Mouse (Mus musculus): ENCODE measurements around the gene Adgrb2. TPM values are rescaled to one million over a fixed set of nuclear protein-coding genes. Genes with fewer than 3 reads are reported as not detected.
A peak's percentile ranks its signal among the peaks of the same experiment; 100 is the strongest.

Gene Adgrb2
- total RNA-seq (2014; rRNA removed) (0.07 TPM in 1 of 2 replicates, not detected in the other), polyA plus RNA-seq (2012; rRNA removed) (0.06 TPM in 1 of 2 replicates, not detected in the other)

DNA sequence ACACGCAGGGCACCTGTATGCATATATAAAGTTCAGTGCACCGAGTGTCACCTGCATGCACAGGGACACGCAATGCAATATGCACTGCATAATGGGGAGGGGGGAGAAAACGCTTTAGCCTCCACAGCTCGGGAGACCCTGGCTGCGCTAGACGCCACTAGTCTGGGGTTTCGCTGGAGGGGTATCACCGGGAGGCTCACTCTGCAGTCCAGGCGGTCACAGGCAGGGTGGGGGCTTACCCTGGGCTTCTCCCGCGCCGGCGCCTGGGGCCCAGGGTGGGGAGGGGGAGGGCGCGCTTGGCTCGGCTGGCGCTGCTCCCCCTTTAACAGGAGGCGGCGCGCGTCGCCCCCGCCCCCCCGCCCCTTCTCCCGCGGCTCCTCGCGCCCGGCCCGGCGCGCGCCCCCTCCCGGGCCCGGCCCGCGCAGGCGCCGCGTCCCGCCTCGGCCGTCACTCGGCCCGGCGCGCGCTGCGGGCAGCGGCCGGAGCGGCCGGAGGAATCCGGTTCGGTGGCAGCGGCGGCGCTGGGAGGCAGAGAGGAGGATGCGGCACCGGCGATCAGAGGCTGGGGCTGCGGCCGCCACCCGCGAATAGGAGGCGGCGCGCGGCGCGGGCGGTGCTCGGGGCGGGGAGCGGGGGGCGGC lies at the start of gene Adgrb2:
Adgrb2 (plus strand) TSS at position 450 of the 641 bp plus-strand sequence.
- peaks cover 21% of the 10 kb centered on the region for H3K27me3 ChIP-seq (ENCODE audit: control insufficient read depth, insufficient read depth, low read length)
- no peaks in the 10 kb centered on the region; the same call in 1 of the 2 replicates for H3K4me1 ChIP-seq (ENCODE audit: control insufficient read depth, insufficient read depth, low read length)
- H3K9ac ChIP-seq (ENCODE audit: low read depth, low read length), result no peak within 1 kb of the TSS; the same call in 1 of the 2 replicates
- no peaks in the 10 kb centered on the region for H3K79me2 ChIP-seq (ENCODE audit: control insufficient read depth, insufficient read depth, low read length)
- no peak for DNase-seq (ENCODE audit: extremely low read depth, low read depth, low spot score)
- peak within 1 kb of the TSS; percentile 43; the same call in 1 of the 2 replicates for H3K4me3 ChIP-seq (ENCODE audit: insufficient read depth, low read depth, low read length)
- H3K36me3 ChIP-seq (ENCODE audit: control insufficient read depth, insufficient read depth, low read length), result no peaks in the 10 kb centered on the region
- TF ChIP-seq POLR2A (IDR thresholded peaks at IDR 0.05; ENCODE audit: extremely low read depth, insufficient read depth, low read length) (no peak), CTCF (IDR thresholded peaks at IDR 0.05; ENCODE audit: low read depth, low read length) (no peak)
- H3K27ac ChIP-seq (replicated peaks; ENCODE audit: insufficient read depth, low read depth, low read length), result no peak within 1 kb of the TSS
- WGBS, result 5% methylated on average over 47 of the region's 77 CpGs

DNA sequence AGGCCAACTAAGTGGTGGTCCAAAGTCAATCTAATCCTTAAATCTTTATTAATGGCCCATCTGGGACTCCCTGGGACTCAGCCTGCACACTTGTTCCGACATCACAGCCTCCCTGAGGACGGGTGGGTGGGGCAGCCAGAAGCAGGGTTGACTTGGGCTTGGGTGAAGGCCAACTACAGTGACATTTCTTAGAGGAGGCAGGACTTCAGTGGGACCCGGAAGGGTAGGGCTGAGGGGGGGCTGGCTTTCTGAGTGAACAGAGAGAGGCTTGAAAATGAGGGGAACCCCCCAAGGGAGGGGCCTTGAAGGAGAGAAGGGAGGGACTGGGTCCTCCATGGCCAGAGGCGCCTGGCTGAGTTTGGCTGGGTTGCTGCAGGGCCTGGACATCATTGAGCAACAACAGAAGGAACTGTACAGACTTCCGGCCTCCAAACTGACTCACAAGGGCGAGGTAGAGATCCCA lies 33.3 kb upstream of the Adgrb2 start:
- Histone ChIP-seq H3K27ac (replicated peaks; ENCODE audit: insufficient read depth, low read depth, low read length) (no peak overlapping the region), H3K27me3 (ENCODE audit: control insufficient read depth, insufficient read depth, low read length) (peaks cover 2% of the 10 kb centered on the region; the same call in 1 of the 2 replicates), H3K9ac (ENCODE audit: low read depth, low read length) (no peak overlapping the region), H3K4me1 (ENCODE audit: control insufficient read depth, insufficient read depth, low read length) (no peaks in the 10 kb centered on the region), H3K79me2 (ENCODE audit: control insufficient read depth, insufficient read depth, low read length) (no peaks in the 10 kb centered on the region), H3K4me3 (ENCODE audit: insufficient read depth, low read depth, low read length) (no peak overlapping the region), H3K36me3 (ENCODE audit: control insufficient read depth, insufficient read depth, low read length) (no peaks in the 10 kb centered on the region)
- no peak for TF ChIP-seq POLR2A (IDR thresholded peaks at IDR 0.05; ENCODE audit: extremely low read depth, insufficient read depth, low read length)
- no peak for TF ChIP-seq CTCF (IDR thresholded peaks at IDR 0.05; ENCODE audit: low read depth, low read length)
- 86% methylated on average over 6 of the region's 6 CpGs for WGBS
- no peak for DNase-seq (ENCODE audit: extremely low read depth, low read depth, low spot score)

DNA sequence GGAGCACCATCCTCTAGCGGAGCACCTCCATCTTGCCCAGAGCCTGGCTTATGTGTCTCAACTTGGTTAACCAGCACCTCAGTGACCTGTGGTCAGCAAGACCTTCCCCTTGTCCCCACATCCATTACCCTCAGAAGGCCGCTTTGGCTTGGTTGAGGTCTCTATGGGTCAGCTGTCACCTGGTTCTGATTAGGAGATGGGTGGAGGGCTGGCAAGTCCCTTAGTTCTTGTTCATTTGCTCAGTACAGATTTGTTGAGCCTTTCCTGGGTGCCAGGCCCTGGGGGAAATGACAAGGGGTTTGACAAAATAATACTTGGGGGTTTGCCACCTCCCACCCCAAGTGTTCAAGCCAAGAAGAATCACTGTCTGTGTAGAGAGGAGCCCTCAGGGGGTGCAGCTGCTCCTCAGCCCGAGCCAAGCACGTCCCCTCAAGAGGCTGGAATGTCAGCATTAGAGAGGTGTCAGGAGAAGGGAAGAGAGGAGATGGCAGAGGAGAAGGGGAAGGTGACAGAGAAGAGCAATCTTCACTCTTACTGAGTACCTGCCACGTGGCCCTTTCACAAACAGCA lies 32.3 kb upstream of the Adgrb2 start:
- Histone ChIP-seq H3K79me2 (ENCODE audit: control insufficient read depth, insufficient read depth, low read length) (no peaks in the 10 kb centered on the region), H3K4me3 (ENCODE audit: insufficient read depth, low read depth, low read length) (no peak overlapping the region), H3K4me1 (ENCODE audit: control insufficient read depth, insufficient read depth, low read length) (no peaks in the 10 kb centered on the region), H3K27ac (replicated peaks; ENCODE audit: insufficient read depth, low read depth, low read length) (no peak overlapping the region), H3K36me3 (ENCODE audit: control insufficient read depth, insufficient read depth, low read length) (no peaks in the 10 kb centered on the region), H3K27me3 (ENCODE audit: control insufficient read depth, insufficient read depth, low read length) (peaks cover 2% of the 10 kb centered on the region; the same call in 1 of the 2 replicates), H3K9ac (ENCODE audit: low read depth, low read length) (no peak overlapping the region)
- DNase-seq (ENCODE audit: extremely low read depth, low read depth, low spot score), result no peak
- 75% methylated on average over 5 of the region's 5 CpGs for WGBS
- TF ChIP-seq POLR2A (IDR thresholded peaks at IDR 0.05; ENCODE audit: extremely low read depth, insufficient read depth, low read length) (no peak), CTCF (IDR thresholded peaks at IDR 0.05; ENCODE audit: low read depth, low read length) (no peak)

DNA sequence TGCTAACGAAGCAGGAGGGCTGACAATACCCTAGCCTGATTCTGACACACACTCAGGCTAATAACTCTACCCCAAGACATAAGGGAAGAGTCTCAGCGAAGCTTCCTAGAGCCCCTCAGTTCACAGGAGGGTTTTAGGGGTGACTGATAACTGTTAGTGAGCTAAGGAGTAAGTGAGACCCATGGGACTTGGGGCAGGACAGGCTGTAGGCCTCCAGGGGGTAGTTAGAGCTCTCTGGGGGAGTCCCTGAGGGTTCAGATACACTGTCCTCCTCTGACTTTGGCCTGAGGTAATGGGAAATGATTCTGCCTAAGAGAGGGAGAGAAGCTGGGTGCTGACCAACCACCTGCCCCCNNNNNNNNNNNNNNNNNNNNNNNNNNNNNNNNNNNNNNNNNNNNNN lies 30.1 kb upstream of the Adgrb2 start:
- H3K4me3 ChIP-seq (ENCODE audit: insufficient read depth, low read depth, low read length), result no peak overlapping the region
- no peaks in the 10 kb centered on the region for H3K36me3 ChIP-seq (ENCODE audit: control insufficient read depth, insufficient read depth, low read length)
- WGBS, result 75% methylated on average over 2 of the region's 2 CpGs
- DNase-seq (ENCODE audit: extremely low read depth, low read depth, low spot score), result no peak
- no peak overlapping the region for H3K27ac ChIP-seq (replicated peaks; ENCODE audit: insufficient read depth, low read depth, low read length)
- H3K27me3 ChIP-seq (ENCODE audit: control insufficient read depth, insufficient read depth, low read length), result 0 out of 2 replicates have a peak, but pooled peaks cover under 1% of the 10 kb centered on the region
- H3K79me2 ChIP-seq (ENCODE audit: control insufficient read depth, insufficient read depth, low read length), result no peaks in the 10 kb centered on the region
- no peak for TF ChIP-seq CTCF (IDR thresholded peaks at IDR 0.05; ENCODE audit: low read depth, low read length)
- TF ChIP-seq POLR2A (IDR thresholded peaks at IDR 0.05; ENCODE audit: extremely low read depth, insufficient read depth, low read length), result no peak
- no peaks in the 10 kb centered on the region for H3K4me1 ChIP-seq (ENCODE audit: control insufficient read depth, insufficient read depth, low read length)
- H3K9ac ChIP-seq (ENCODE audit: low read depth, low read length), result no peak overlapping the region

DNA sequence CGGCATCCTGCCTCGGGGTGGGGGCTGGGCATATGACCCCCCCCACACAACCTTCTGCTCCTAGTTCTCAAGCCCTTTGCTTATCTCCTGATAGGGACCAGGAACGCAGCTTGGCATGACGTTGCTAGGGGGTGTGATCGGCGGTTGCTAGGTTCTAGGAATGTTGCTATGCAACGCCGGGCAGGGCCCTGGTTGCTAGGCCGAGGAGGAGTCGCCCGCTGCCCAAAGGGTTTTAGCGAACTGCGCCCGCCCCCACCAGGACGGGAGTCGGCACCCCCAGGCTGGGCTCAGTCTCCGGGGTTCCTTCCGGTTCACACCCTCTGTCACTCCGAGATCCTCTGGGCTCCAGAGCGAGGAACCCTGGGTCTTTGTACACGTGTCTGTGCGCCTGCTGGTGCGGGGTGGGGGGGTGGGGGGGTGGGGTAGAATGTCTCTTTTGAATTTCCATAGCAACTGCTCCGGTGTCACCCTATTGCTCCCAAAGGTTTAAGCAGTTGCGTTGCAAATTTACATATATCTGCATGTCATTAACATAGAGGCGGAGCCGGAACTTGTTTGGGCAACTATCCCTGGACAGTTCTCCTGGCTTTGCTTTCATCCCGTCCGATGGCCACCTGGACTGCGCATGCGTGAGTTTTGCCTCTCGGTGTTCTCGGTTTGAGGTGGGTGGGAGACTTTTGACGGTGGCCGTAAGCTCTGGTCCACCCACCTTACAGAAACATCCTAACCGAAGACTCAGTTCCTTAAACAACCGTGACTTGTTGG lies 24.3 kb upstream of the Adgrb2 start:
- peak; percentile 26 for DNase-seq (ENCODE audit: extremely low read depth, low read depth, low spot score)
- WGBS, result 5% methylated on average over 37 of the region's 37 CpGs
- H3K4me3 ChIP-seq (ENCODE audit: insufficient read depth, low read depth, low read length), result peak overlapping the region; percentile 13; the same call in 1 of the 2 replicates
- H3K4me1 ChIP-seq (ENCODE audit: control insufficient read depth, insufficient read depth, low read length), result no peaks in the 10 kb centered on the region
- no peaks in the 10 kb centered on the region for H3K79me2 ChIP-seq (ENCODE audit: control insufficient read depth, insufficient read depth, low read length)
- no peak overlapping the region for H3K9ac ChIP-seq (ENCODE audit: low read depth, low read length)
- TF ChIP-seq POLR2A (IDR thresholded peaks at IDR 0.05; ENCODE audit: extremely low read depth, insufficient read depth, low read length), result no peak
- TF ChIP-seq CTCF (IDR thresholded peaks at IDR 0.05; ENCODE audit: low read depth, low read length), result no peak
- no peaks in the 10 kb centered on the region for H3K36me3 ChIP-seq (ENCODE audit: control insufficient read depth, insufficient read depth, low read length)
- H3K27me3 ChIP-seq (ENCODE audit: control insufficient read depth, insufficient read depth, low read length), result 0 out of 2 replicates have a peak, but pooled peaks cover 5% of the 10 kb centered on the region
- no peak overlapping the region for H3K27ac ChIP-seq (replicated peaks; ENCODE audit: insufficient read depth, low read depth, low read length)

All from liver, adult 2 months (tissue).